Mouse (Mus musculus): ENCODE results near the gene Lin7a. TPM values are rescaled to one million over a fixed set of nuclear protein-coding genes. Genes with fewer than 3 reads are reported as not detected.
"Not testable (repeated sequence)": the region's sequence is repeated elsewhere in the genome, so short reads cannot be mapped to it uniquely, and the experiment has no call there.

Lin7a gene
- polyA plus RNA-seq, 1 experiment from 2014 or later, result 1.4 TPM

DNA sequence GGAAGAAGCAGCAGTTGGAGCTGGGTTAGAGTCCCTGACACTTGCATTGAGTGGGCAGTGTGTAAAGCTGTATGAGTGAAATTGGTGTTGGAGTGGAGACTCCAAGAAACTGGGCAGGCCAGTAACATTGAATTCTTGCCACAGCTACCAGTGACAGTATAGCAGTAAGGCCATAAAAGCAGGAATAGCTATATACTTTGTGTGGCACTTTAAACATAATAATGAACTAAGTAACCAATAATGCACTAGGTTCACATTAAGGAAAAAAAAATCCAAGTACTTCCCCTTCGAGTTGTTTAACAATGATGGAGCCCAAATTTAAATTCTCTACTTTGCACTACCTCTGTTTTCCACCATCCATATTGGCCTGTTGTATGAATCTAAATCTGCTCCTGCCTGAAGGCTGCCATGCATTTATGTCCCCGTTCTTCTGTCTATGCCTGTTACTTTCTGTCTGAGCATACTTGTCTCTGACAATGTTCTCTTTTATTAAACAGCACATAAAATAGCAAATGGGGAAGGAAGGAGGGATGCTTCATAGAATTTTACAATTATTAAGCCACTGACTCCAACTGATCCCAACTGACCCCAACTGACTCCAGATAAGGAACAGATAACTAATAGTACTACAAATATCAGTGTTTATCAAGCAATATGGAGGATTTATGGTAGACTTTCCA lies 31.7 kb upstream of the Lin7a start:
- Histone ChIP-seq H3K9ac (replicated peaks) (no peak overlapping the region), H3K27me3 (ENCODE audit: insufficient read depth, low read length) (no peaks in the 10 kb centered on the region), H3K4me1 (ENCODE audit: insufficient read depth) (no peaks in the 10 kb centered on the region), H3K36me3 (replicated peaks; ENCODE audit: insufficient read depth, low read length) (no peaks in the 10 kb centered on the region), H3K27ac (ENCODE audit: low read depth) (no peak overlapping the region), H3K4me2 (ENCODE audit: low read depth, low read length) (no peak overlapping the region), H3K4me3 (ENCODE audit: low read depth, low read length) (no peak overlapping the region), H3K9me3 (ENCODE audit: low read length) (no peaks in the 10 kb centered on the region)
- DNase-seq (no peak), ATAC-seq (no peak)
- 68% methylated on average over 2 of the region's 2 CpGs for WGBS (ENCODE audit: insufficient replicate concordance)
- TF ChIP-seq EP300 (IDR thresholded peaks at IDR 0.05; ENCODE audit: low read depth) (no peak), CTCF (IDR thresholded peaks at IDR 0.05; ENCODE audit: low read depth) (no peak)

DNA sequence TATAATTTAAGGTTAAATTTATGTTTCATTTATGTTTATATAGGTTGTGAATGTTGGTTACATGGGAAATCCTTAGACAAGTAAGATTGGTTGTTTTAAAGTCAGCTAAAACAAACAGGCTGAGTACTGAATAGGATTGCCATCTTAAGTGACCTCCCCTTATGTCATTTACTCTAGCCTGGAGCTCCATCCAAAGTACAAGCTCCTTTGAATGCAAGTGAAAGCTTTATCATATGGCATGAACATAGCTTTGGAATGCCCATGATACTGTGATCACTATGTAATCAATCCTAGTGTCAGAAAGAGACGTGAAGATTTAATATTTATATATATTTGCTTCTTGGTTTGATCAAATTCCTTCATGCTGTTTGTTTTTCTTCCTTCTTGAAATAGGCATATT lies 31.0 kb upstream of the Lin7a start:
- DNase-seq (no peak), ATAC-seq (no peak)
- Histone ChIP-seq H3K27ac (ENCODE audit: low read depth) (no peak overlapping the region), H3K36me3 (replicated peaks; ENCODE audit: insufficient read depth, low read length) (no peaks in the 10 kb centered on the region), H3K27me3 (ENCODE audit: insufficient read depth, low read length) (no peaks in the 10 kb centered on the region), H3K9me3 (ENCODE audit: low read length) (no peaks in the 10 kb centered on the region), H3K4me1 (ENCODE audit: insufficient read depth) (no peaks in the 10 kb centered on the region), H3K4me3 (ENCODE audit: low read depth, low read length) (no peak overlapping the region), H3K9ac (replicated peaks) (no peak overlapping the region), H3K4me2 (ENCODE audit: low read depth, low read length) (no peak overlapping the region)
- no peak for TF ChIP-seq CTCF (IDR thresholded peaks at IDR 0.05; ENCODE audit: low read depth)
- TF ChIP-seq EP300 (IDR thresholded peaks at IDR 0.05; ENCODE audit: low read depth), result no peak
- WGBS (ENCODE audit: insufficient replicate concordance), result 80% methylated on average over 1 of the region's 1 CpGs

DNA sequence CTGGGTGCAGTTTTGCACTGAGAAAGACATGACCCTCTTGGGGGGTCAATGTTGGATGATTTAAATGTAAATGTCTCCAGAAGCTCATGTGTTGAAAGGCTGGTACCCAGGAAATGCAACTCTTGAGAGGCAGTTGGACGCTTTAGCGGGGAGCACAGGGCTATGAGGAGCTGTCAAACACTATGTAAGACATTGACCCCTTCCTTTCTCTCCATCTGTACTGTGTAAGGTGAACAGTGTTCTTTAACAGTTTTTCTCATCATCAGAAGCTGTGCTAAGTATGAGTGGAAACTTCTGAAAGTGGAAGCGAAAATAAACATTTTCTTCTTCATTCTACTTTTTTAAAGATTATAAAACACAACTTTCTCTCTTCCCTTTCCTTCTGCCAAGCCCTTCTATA lies 30.5 kb upstream of the Lin7a start:
- Histone ChIP-seq H3K9me3 (ENCODE audit: low read length) (no peaks in the 10 kb centered on the region), H3K4me3 (ENCODE audit: low read depth, low read length) (no peak overlapping the region), H3K36me3 (replicated peaks; ENCODE audit: insufficient read depth, low read length) (no peaks in the 10 kb centered on the region), H3K9ac (replicated peaks) (no peak overlapping the region), H3K27me3 (ENCODE audit: insufficient read depth, low read length) (no peaks in the 10 kb centered on the region), H3K4me1 (ENCODE audit: insufficient read depth) (no peaks in the 10 kb centered on the region), H3K27ac (ENCODE audit: low read depth) (no peak overlapping the region), H3K4me2 (ENCODE audit: low read depth, low read length) (no peak overlapping the region)
- ATAC-seq, result no peak
- DNase-seq, result no peak
- TF ChIP-seq CTCF (IDR thresholded peaks at IDR 0.05; ENCODE audit: low read depth) (no peak), EP300 (IDR thresholded peaks at IDR 0.05; ENCODE audit: low read depth) (no peak)
- 77% methylated on average over 3 of the region's 3 CpGs for WGBS (ENCODE audit: insufficient replicate concordance)

DNA sequence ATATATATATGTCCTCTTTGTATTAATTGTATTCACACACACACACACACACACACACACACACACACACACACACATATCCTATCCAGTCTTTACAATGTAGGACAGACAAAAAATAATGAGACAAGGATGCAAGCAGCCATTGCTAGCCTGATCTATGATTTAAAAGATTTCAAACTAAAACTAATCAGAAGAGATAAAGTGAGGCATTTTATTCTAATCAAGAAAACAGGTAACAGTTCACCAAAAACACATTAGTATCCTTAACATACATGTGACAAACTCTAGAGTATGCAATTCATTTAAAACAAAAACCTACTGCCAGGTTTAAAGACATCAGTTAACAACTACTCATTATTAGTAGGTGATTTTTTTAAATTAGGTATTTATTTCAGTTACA lies 30.1 kb upstream of the Lin7a start:
- no peaks in the 10 kb centered on the region for H3K4me1 ChIP-seq (ENCODE audit: insufficient read depth)
- H3K4me2 ChIP-seq (ENCODE audit: low read depth, low read length), result no peak overlapping the region
- DNase-seq (no peak), ATAC-seq (no peak)
- H3K27me3 ChIP-seq (ENCODE audit: insufficient read depth, low read length), result no peaks in the 10 kb centered on the region
- no peak overlapping the region for H3K4me3 ChIP-seq (ENCODE audit: low read depth, low read length)
- H3K27ac ChIP-seq (ENCODE audit: low read depth), result no peak overlapping the region
- no peak for TF ChIP-seq EP300 (IDR thresholded peaks at IDR 0.05; ENCODE audit: low read depth)
- no peak for TF ChIP-seq CTCF (IDR thresholded peaks at IDR 0.05; ENCODE audit: low read depth)
- H3K9me3 ChIP-seq (ENCODE audit: low read length), result no peaks in the 10 kb centered on the region
- no peak overlapping the region for H3K9ac ChIP-seq (replicated peaks)
- H3K36me3 ChIP-seq (replicated peaks; ENCODE audit: insufficient read depth, low read length), result no peaks in the 10 kb centered on the region

DNA sequence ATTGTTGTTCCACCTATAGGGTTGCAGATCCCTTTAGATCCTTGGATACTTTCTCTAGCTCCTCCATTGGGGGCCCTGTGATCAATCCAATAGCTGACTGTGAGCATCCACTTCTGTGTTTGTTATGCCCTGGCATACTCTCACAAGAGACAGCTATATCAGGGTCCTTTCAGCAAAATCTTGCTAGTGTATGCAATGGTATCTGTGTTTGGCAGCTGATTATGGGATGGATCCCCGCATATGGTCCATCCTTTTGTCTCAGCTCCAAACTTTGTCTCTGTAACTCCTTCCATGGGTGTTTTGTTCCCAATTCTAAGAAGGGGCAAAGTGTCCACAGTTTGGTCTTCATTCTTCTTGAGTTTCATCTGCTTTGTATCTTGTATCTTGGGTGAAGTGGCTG lies 29.5 kb upstream of the Lin7a start:
- not testable (repeated sequence) for H3K27me3 ChIP-seq (ENCODE audit: insufficient read depth, low read length); H3K4me1 ChIP-seq (ENCODE audit: insufficient read depth); H3K9me3 ChIP-seq (ENCODE audit: low read length); H3K27ac ChIP-seq (ENCODE audit: low read depth); H3K36me3 ChIP-seq (replicated peaks; ENCODE audit: insufficient read depth, low read length); H3K4me3 ChIP-seq (ENCODE audit: low read depth, low read length); H3K4me2 ChIP-seq (ENCODE audit: low read depth, low read length); DNase-seq; ATAC-seq; H3K9ac ChIP-seq (replicated peaks)
- WGBS (ENCODE audit: insufficient replicate concordance), result 69% methylated on average over 1 of the region's 1 CpGs

DNA sequence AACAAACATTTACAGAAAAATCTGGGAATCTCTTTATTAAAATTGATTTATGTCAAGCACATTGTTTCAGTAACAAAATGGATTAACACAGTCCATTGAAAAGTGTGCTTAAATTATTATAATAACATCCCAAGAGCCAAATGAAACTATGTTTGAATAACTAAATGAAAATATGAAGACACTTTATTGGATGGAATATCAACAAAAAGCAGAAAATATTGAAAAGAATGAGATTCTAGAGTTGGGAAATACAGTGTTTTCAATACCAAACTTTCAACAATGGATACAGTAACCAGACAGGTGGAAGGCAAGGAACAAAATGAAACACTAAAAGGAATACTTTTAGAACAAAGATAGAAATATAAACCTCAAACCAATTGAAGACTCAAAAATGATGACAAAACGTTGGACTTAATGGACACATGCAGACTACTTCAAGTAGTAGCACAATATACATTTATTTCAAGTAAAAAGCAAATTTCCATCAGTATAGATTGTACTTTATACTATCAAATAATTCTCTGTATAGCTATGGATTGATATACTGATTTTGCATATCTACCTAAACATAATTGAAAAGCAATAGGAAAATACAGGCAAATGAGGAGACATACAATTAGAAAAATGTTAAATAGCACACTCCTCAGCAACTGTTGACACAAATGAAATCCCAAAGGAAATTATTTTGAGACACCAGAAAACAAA lies 28.6 kb upstream of the Lin7a start:
- DNase-seq, result no peak
- H3K27ac ChIP-seq (ENCODE audit: low read depth), result no peak overlapping the region
- no peaks in the 10 kb centered on the region for H3K9me3 ChIP-seq (ENCODE audit: low read length)
- WGBS (ENCODE audit: insufficient replicate concordance), result 68% methylated on average over 1 of the region's 1 CpGs
- H3K4me3 ChIP-seq (ENCODE audit: low read depth, low read length), result no peak overlapping the region
- no peak overlapping the region for H3K4me2 ChIP-seq (ENCODE audit: low read depth, low read length)
- no peaks in the 10 kb centered on the region for H3K36me3 ChIP-seq (replicated peaks; ENCODE audit: insufficient read depth, low read length)
- no peak for ATAC-seq
- TF ChIP-seq EP300 (IDR thresholded peaks at IDR 0.05; ENCODE audit: low read depth), result no peak
- H3K27me3 ChIP-seq (ENCODE audit: insufficient read depth, low read length), result no peaks in the 10 kb centered on the region
- no peak overlapping the region for H3K9ac ChIP-seq (replicated peaks)
- H3K4me1 ChIP-seq (ENCODE audit: insufficient read depth), result no peaks in the 10 kb centered on the region

All from liver, postnatal 0 days (tissue).